Mouse (Mus musculus) forebrain, embryonic 13.5 days (tissue): ENCODE data around the gene St3gal3. TPM values are rescaled to one million over a fixed set of nuclear protein-coding genes. Genes with fewer than 3 reads are reported as not detected.

Source experiments
- ATAC-seq: fragments of 200-750 bp; cut with Nextera tagmentation; 2 replicates; pipeline ENCODE4 v1.8.0; 2017
- H3K27ac ChIP-seq: fragments of 300-500 bp; sonication (generic); 2 replicates; pipeline ENCODE4 v1.5.1; 2015; ENCODE audit warnings: inconsistent platforms, mild to moderate bottlenecking, moderate library complexity
- H3K27me3 ChIP-seq: fragments of 300-500 bp; sonication (generic); 2 replicates; pipeline ENCODE4 v1.6.1; 2015; ENCODE audit warnings: mild to moderate bottlenecking, inconsistent platforms
- H3K36me3 ChIP-seq: fragments of 300-500 bp; sonication (generic); 2 replicates; pipeline ENCODE4 v1.6.1; 2015; ENCODE audit warnings: mild to moderate bottlenecking, inconsistent platforms; ENCODE audit not compliant: poor library complexity, severe bottlenecking
- H3K4me1 ChIP-seq: fragments of 300-500 bp; sonication (generic); 2 replicates; pipeline ENCODE4 v1.6.1; 2015; ENCODE audit warnings: inconsistent platforms
- H3K4me2 ChIP-seq: fragments of 300-500 bp; sonication (generic); 2 replicates; pipeline ENCODE4 v1.6.1; 2015; ENCODE audit warnings: inconsistent platforms, mild to moderate bottlenecking, moderate library complexity
- H3K4me3 ChIP-seq: fragments of 300-500 bp; sonication (generic); 2 replicates; pipeline ENCODE4 v1.5.1; 2015; ENCODE audit warnings: mild to moderate bottlenecking, inconsistent platforms
- H3K9ac ChIP-seq: fragments of 300-500 bp; sonication (generic); 2 replicates; pipeline ENCODE4 v1.6.1; 2015; ENCODE audit warnings: mild to moderate bottlenecking, inconsistent platforms
- H3K9me3 ChIP-seq: fragments of 300-500 bp; sonication (generic); replicated peaks from 2 replicates; pipeline ENCODE4 v1.6.1; 2016; ENCODE audit warnings: inconsistent platforms
- WGBS: fragments of 180-500 bp; shearing (Covaris S2); methylation state at CpG from one replicate; pipeline ENCODE4 v1.1.7; 2015; 5-methylcytosine and 5-hydroxymethylcytosine counted together
- polyA plus RNA-seq: library from polyadenylated mRNA; unstranded; fragments of >200 nt; fragmentation: Nextera tagmentation; extraction: Ambion mirVana; gene quantifications from 2 replicates; pipeline ENCODE4 v1.2.1, GENCODE M21; 2015

The St3gal3 gene
- polyA plus RNA-seq, 1 experiment from 2014 or later: 9.2 TPM

- H3K36me3 ChIP-seq: no peaks in the 10 kb centered on the region
- H3K4me3 ChIP-seq: no peak overlapping the region
- no peak overlapping the region for H3K4me2 ChIP-seq
- WGBS: 91% methylated on average over 3 of the region's 3 CpGs
- H3K27me3 ChIP-seq: no peaks in the 10 kb centered on the region
- no peak overlapping the region for H3K27ac ChIP-seq
- no peaks in the 10 kb centered on the region; the same call in 1 of the 2 replicates for H3K4me1 ChIP-seq
- no peak overlapping the region for H3K9ac ChIP-seq
- no peaks in the 10 kb centered on the region for H3K9me3 ChIP-seq
- no peak for ATAC-seq
Measured at GRCm38 (mm10) chr4:117984206-117984605, 150.5 kb downstream of the St3gal3 start.

- Histone ChIP-seq H3K36me3 (no peaks in the 10 kb centered on the region), H3K4me2 (no peak overlapping the region), H3K4me3 (no peak overlapping the region), H3K27ac (peak overlapping the region; percentile 48), H3K9me3 (no peaks in the 10 kb centered on the region), H3K9ac (no peak overlapping the region), H3K4me1 (no peaks in the 10 kb centered on the region; the same call in 1 of the 2 replicates), H3K27me3 (no peaks in the 10 kb centered on the region)
- WGBS: 65% methylated on average over 7 of the region's 7 CpGs
- peak; percentile 68 for ATAC-seq
Measured at GRCm38 (mm10) chr4:117982706-117983105, 152.0 kb downstream of the St3gal3 start.

GRCm38 (mm10) chr4:117981518-117981917 lies 153.2 kb downstream of the St3gal3 start:
- Histone ChIP-seq H3K4me2 (no peak overlapping the region), H3K4me1 (no peaks in the 10 kb centered on the region; the same call in 1 of the 2 replicates), H3K36me3 (no peaks in the 10 kb centered on the region), H3K9me3 (no peaks in the 10 kb centered on the region), H3K27me3 (no peaks in the 10 kb centered on the region), H3K9ac (no peak overlapping the region), H3K27ac (no peak overlapping the region), H3K4me3 (no peak overlapping the region)
- no peak for ATAC-seq
- 84% methylated on average over 4 of the region's 5 CpGs for WGBS

GRCm38 (mm10) chr4:117980161-117980560 lies 154.6 kb downstream of the St3gal3 start:
- Histone ChIP-seq H3K9ac (no peak overlapping the region), H3K4me1 (no peaks in the 10 kb centered on the region; the same call in 1 of the 2 replicates), H3K27me3 (no peaks in the 10 kb centered on the region), H3K4me2 (no peak overlapping the region), H3K27ac (no peak overlapping the region), H3K36me3 (no peaks in the 10 kb centered on the region), H3K4me3 (no peak overlapping the region), H3K9me3 (no peaks in the 10 kb centered on the region)
- 95% methylated on average over 4 of the region's 4 CpGs for WGBS
- ATAC-seq: no peak

DNA sequence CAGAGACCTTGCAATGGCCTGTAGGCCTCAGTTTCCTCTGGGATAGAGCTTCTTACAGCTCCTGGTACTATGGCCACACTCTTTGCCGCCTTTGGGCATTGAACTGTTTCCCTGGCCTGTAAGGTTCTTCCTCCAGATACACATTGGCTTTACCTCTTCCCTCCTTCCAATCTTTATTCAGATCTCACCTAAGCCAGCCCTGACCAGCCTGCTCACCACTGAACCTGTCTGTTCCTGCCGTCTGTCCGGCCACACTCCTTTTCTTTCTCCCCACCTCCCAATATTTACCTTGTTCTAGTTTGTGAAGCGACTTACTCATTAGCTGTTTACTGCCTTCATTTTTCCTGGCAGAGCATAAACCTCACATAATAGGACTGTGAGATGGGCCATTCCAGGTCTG lies 155.5 kb downstream of the St3gal3 start:
- H3K4me2 ChIP-seq: no peak overlapping the region
- no peaks in the 10 kb centered on the region for H3K9me3 ChIP-seq
- H3K36me3 ChIP-seq: no peaks in the 10 kb centered on the region
- WGBS: 95% methylated on average over 4 of the region's 4 CpGs
- H3K4me3 ChIP-seq: no peak overlapping the region
- no peak overlapping the region for H3K9ac ChIP-seq
- H3K4me1 ChIP-seq: no peaks in the 10 kb centered on the region; the same call in 1 of the 2 replicates
- H3K27ac ChIP-seq: no peak overlapping the region
- no peak for ATAC-seq
- no peaks in the 10 kb centered on the region for H3K27me3 ChIP-seq

GRCm38 (mm10) chr4:117978282-117978681 lies 156.4 kb downstream of the St3gal3 start:
- Histone ChIP-seq H3K9ac (no peak overlapping the region), H3K36me3 (no peaks in the 10 kb centered on the region), H3K4me2 (no peak overlapping the region), H3K4me3 (no peak overlapping the region), H3K9me3 (no peaks in the 10 kb centered on the region), H3K4me1 (no peaks in the 10 kb centered on the region; the same call in 1 of the 2 replicates), H3K27ac (no peak overlapping the region), H3K27me3 (no peaks in the 10 kb centered on the region)
- ATAC-seq: no peak
- 96% methylated on average over 9 of the region's 9 CpGs for WGBS

GRCm38 (mm10) chr4:117977841-117978240 lies 156.9 kb downstream of the St3gal3 start:
- no peak overlapping the region for H3K9ac ChIP-seq
- H3K36me3 ChIP-seq: no peaks in the 10 kb centered on the region
- H3K4me3 ChIP-seq: no peak overlapping the region
- H3K4me2 ChIP-seq: no peak overlapping the region
- 89% methylated on average over 11 of the region's 11 CpGs for WGBS
- H3K9me3 ChIP-seq: no peaks in the 10 kb centered on the region
- ATAC-seq: no peak
- no peaks in the 10 kb centered on the region; the same call in 1 of the 2 replicates for H3K4me1 ChIP-seq
- H3K27me3 ChIP-seq: no peaks in the 10 kb centered on the region
- no peak overlapping the region for H3K27ac ChIP-seq

- Histone ChIP-seq H3K4me1 (no peaks in the 10 kb centered on the region), H3K4me2 (no peak overlapping the region), H3K36me3 (no peaks in the 10 kb centered on the region), H3K4me3 (no peak overlapping the region), H3K9ac (no peak overlapping the region), H3K27ac (no peak overlapping the region), H3K9me3 (no peaks in the 10 kb centered on the region), H3K27me3 (no peaks in the 10 kb centered on the region)
- WGBS: 89% methylated on average over 9 of the region's 9 CpGs
- no peak for ATAC-seq
Measured at GRCm38 (mm10) chr4:117977371-117977770, 157.3 kb downstream of the St3gal3 start.

DNA sequence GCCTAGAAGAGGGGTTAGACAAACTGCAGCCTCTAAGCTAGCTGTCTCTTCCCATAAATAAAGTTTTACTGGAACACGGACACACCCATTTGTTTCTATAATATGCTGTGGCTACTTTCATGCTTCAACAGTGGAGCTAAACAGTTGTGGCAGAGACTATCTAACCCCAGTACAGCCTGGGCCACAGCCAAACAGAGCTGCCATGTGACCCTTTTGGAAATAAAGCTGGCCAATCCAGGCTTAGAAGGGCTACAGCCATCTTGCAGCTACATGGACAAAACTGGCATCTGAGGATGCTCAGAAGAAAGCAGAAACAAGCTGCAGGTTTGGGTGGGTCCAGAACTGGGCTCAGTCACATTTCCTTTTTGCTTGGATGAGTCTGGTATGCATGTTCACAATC lies 158.9 kb downstream of the St3gal3 start:
- Histone ChIP-seq H3K4me1 (no peaks in the 10 kb centered on the region), H3K27me3 (no peaks in the 10 kb centered on the region), H3K9ac (no peak overlapping the region), H3K4me3 (no peak overlapping the region), H3K27ac (no peak overlapping the region), H3K36me3 (no peaks in the 10 kb centered on the region), H3K4me2 (no peak overlapping the region), H3K9me3 (no peaks in the 10 kb centered on the region)
- WGBS: 92% methylated on average over 1 of the region's 1 CpGs
- ATAC-seq: no peak

DNA sequence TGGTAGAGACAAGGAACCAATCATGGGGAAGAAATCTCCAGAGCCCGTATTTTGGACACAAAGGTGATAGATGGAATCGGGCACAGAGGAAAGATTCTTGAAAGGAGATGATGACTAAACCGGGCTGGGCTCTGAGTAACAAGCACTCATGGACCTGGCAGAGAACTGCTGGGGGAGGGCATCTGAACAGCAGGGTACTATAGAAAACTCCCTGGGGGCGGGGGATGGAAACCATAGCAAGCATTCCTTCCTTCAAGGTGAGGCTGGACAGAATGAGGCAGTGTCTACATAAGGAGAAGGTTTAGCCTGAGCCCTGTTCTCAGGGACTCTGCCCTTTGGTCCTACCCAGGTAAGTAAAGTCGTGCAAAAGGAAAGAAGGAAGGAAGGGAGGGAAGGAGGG lies 160.0 kb downstream of the St3gal3 start:
- Histone ChIP-seq H3K9me3 (no peaks in the 10 kb centered on the region), H3K27ac (no peak overlapping the region), H3K36me3 (no peaks in the 10 kb centered on the region), H3K4me1 (no peaks in the 10 kb centered on the region), H3K4me2 (no peak overlapping the region), H3K9ac (no peak overlapping the region), H3K4me3 (no peak overlapping the region), H3K27me3 (no peaks in the 10 kb centered on the region)
- WGBS: 61% methylated on average over 5 of the region's 5 CpGs
- ATAC-seq: no peak

DNA sequence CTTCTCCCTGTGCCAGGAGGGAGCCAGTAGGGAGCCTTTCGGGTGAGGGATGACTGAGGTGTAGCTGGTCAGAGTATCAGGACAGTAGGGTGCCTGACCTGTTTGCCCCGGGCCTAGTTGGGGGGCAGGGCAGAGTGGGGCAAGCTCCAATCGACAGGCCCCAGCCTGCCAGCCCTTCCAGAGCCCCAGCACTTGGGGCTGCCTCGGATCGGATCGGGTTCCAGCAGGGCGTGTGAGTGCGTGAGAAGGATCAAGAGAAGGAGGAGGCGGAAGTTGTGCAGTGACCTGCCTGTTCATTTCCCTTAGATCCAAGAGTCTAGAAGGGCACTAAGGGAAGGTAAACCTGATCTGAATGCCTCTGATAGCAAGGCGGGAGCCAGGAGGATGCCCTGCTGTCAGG lies 161.7 kb downstream of the St3gal3 start:
- H3K4me1 ChIP-seq: no peaks in the 10 kb centered on the region
- no peaks in the 10 kb centered on the region for H3K27me3 ChIP-seq
- no peak overlapping the region for H3K4me3 ChIP-seq
- ATAC-seq: no peak
- H3K4me2 ChIP-seq: no peak overlapping the region
- 72% methylated on average over 10 of the region's 10 CpGs for WGBS
- H3K36me3 ChIP-seq: no peaks in the 10 kb centered on the region
- H3K9me3 ChIP-seq: no peaks in the 10 kb centered on the region
- H3K27ac ChIP-seq: no peak overlapping the region
- no peak overlapping the region for H3K9ac ChIP-seq

GRCm38 (mm10) chr4:117964346-117965025 lies 170.2 kb downstream of the St3gal3 start:
- no peak for ATAC-seq

GRCm38 (mm10) chr4:117957492-117957891 lies 177.2 kb downstream of the St3gal3 start:
- Histone ChIP-seq H3K36me3 (peaks cover 21% of the 10 kb centered on the region), H3K27ac (peak overlapping the region; percentile 31; the same call in 1 of the 2 replicates), H3K9me3 (no peaks in the 10 kb centered on the region), H3K9ac (no peak overlapping the region), H3K4me1 (0 out of 2 replicates have a peak, but pooled peaks cover 5% of the 10 kb centered on the region), H3K27me3 (no peaks in the 10 kb centered on the region), H3K4me2 (no peak overlapping the region), H3K4me3 (no peak overlapping the region)
- 61% methylated on average over 4 of the region's 4 CpGs for WGBS
- peak; percentile 45; the same call in 1 of the 2 replicates for ATAC-seq

More at GRCm38 (mm10) chr4:117964346-117965025, 170.2 kb downstream of the St3gal3 start:
- H3K27me3 ChIP-seq: no peaks in the 10 kb centered on the region
- no peaks in the 10 kb centered on the region for H3K4me1 ChIP-seq
- H3K4me2 ChIP-seq: no peak overlapping the region
- 84% methylated on average over 14 of the region's 14 CpGs for WGBS
- no peak overlapping the region for H3K27ac ChIP-seq
- no peak overlapping the region for H3K4me3 ChIP-seq
- peaks cover 10% of the 10 kb centered on the region; the same call in 1 of the 2 replicates for H3K36me3 ChIP-seq
- H3K9me3 ChIP-seq: no peaks in the 10 kb centered on the region
- no peak overlapping the region for H3K9ac ChIP-seq
